Mouse (Mus musculus) erythroblast, embryonic 14.5 days (primary cell): ENCODE data around the gene Prkca.

ENCODE experiments used
- GATA1 ChIP-seq: IDR thresholded peaks from 2 replicates; pipeline ENCODE4 v1.6.1; 2012; ENCODE audit warnings: low read length, inconsistent platforms, mixed read lengths
- TAL1 ChIP-seq: IDR thresholded peaks from 3 replicates; pipeline ENCODE4 v1.6.1; 2012; ENCODE audit warnings: low read length, inconsistent platforms, mixed read lengths

- no peak for TF ChIP-seq TAL1
- TF ChIP-seq GATA1, result no peak
Observed at GRCm38 (mm10) chr11:108204202-108204894, 139.4 kb downstream of the Prkca start.
